8 mouse cellular contexts compared by ENCODE assay signal in the genomic region with DNA sequence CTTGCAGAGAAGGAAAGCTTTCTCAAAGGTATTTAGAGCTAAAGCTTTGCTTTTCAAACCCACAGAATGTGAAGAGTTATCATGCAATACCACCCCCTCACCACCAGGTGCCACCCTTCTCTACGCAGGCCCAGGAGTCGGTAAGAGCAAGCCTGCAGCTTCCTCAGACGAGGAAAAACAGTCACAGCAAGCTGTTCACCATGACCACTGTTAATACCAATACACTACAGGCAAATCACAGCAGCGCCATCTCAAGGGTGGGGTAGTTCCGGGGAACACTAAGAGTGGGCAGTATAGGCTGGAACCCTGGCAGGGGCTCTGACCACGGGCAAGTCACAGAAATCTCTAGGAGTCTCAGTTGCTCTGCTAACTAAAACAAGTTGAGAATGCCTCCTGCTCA.
DNase-seq lines count a peak whose midpoint lies in the region; ATAC-seq and TF ChIP-seq lines count a peak whose summit lies in the region.

No protein-coding gene starts in this region.

- DNase-seq in heart, postnatal 0 days (ENCODE audit: low spot score): peak; percentile 14
- DNase-seq in ES-CJ7 (ENCODE audit: low read depth, low spot score): peak; percentile 62
- peak; percentile 28 for DNase-seq in c-Kit-positive CD71-positive TER-119-positive erythroid progenitor cells, embryonic 14.5 days (ENCODE audit: low spot score)
- DNase-seq in gastrocnemius, postnatal 10 days: peak; percentile 40
- DNase-seq in layer of hippocampus, postnatal 10 days (ENCODE audit: low spot score in 2 of 2): peak; percentile 64 to 70
- peak; percentile 28 for DNase-seq in testis, postnatal 14 days (ENCODE audit: low spot score)

- H3K9me3 ChIP-seq in heart, postnatal 0 days (replicated peaks; ENCODE audit: control insufficient read depth, low read length): no peaks in the 10 kb centered on the region
- no peaks in the 10 kb centered on the region for H3K9me3 ChIP-seq in heart, embryonic 11.5 days (replicated peaks; ENCODE audit: control insufficient read depth, low read length)
- H3K9me3 ChIP-seq in midbrain, embryonic 15.5 days: no peaks in the 10 kb centered on the region

- peaks cover 29% of the 10 kb centered on the region for H3K36me3 ChIP-seq in heart, postnatal 0 days (replicated peaks; ENCODE audit: control insufficient read depth, insufficient read depth, low read length)
- H3K36me3 ChIP-seq in heart, embryonic 11.5 days (ENCODE audit: control insufficient read depth, insufficient read depth, low read length): peaks cover 5% of the 10 kb centered on the region
- peaks cover 11% of the 10 kb centered on the region; the same call in 1 of the 2 replicates for H3K36me3 ChIP-seq in midbrain, embryonic 15.5 days (replicated peaks)

- no peak for ATAC-seq in heart, postnatal 0 days (ENCODE audit: insufficient read depth, low read depth)
- no peak for ATAC-seq in heart, embryonic 11.5 days (replicated peaks; ENCODE audit: insufficient number of reproducible peaks, low FRiP score, low TSS enrichment)
- peak; percentile 54; the same call in 1 of the 2 replicates for ATAC-seq in midbrain, embryonic 15.5 days (replicated peaks)

- peak; percentile 84 for TF ChIP-seq CTCF in heart, postnatal 0 days (IDR thresholded peaks at IDR 0.05; ENCODE audit: low read depth)

- H3K9ac ChIP-seq in heart, postnatal 0 days (replicated peaks; ENCODE audit: low read depth, low read length): no peak overlapping the region
- H3K9ac ChIP-seq in heart, embryonic 11.5 days (ENCODE audit: low read depth, low read length): no peak overlapping the region
- no peak overlapping the region for H3K9ac ChIP-seq in midbrain, embryonic 15.5 days

- WGBS in heart, postnatal 0 days: 53% methylated on average over 6 of the region's 6 CpGs
- 66% methylated on average over 6 of the region's 6 CpGs for WGBS in heart, embryonic 11.5 days (ENCODE audit: insufficient replicate concordance)
- WGBS in midbrain, embryonic 15.5 days: 63% methylated on average over 6 of the region's 6 CpGs

- no peaks in the 10 kb centered on the region for H3K4me1 ChIP-seq in heart, postnatal 0 days (ENCODE audit: control insufficient read depth, insufficient read depth)
- peaks cover 5% of the 10 kb centered on the region for H3K4me1 ChIP-seq in heart, embryonic 11.5 days (ENCODE audit: control insufficient read depth, insufficient read depth, low read length)
- no peaks in the 10 kb centered on the region for H3K4me1 ChIP-seq in midbrain, embryonic 15.5 days

- H3K27ac ChIP-seq in heart, postnatal 0 days (ENCODE audit: low read depth): no peak overlapping the region
- H3K27ac ChIP-seq in heart, embryonic 11.5 days (ENCODE audit: low read depth, low read length): no peak overlapping the region
- H3K27ac ChIP-seq in midbrain, embryonic 15.5 days: no peak overlapping the region

- no peak overlapping the region for H3K4me2 ChIP-seq in heart, postnatal 0 days (ENCODE audit: low read depth, low read length)
- H3K4me2 ChIP-seq in heart, embryonic 11.5 days: no peak overlapping the region
- H3K4me2 ChIP-seq in midbrain, embryonic 15.5 days: no peak overlapping the region

- H3K4me3 ChIP-seq in heart, postnatal 0 days (ENCODE audit: low read depth, low read length): no peak overlapping the region
- H3K4me3 ChIP-seq in heart, embryonic 11.5 days (ENCODE audit: low read depth, low read length): no peak overlapping the region
- H3K4me3 ChIP-seq in midbrain, embryonic 15.5 days: no peak overlapping the region

- H3K27me3 ChIP-seq in heart, postnatal 0 days (ENCODE audit: control insufficient read depth, insufficient read depth, low read length): no peaks in the 10 kb centered on the region
- H3K27me3 ChIP-seq in heart, embryonic 11.5 days (ENCODE audit: control insufficient read depth, insufficient read depth, low read length): no peaks in the 10 kb centered on the region
- no peaks in the 10 kb centered on the region for H3K27me3 ChIP-seq in midbrain, embryonic 15.5 days (replicated peaks)

- TF ChIP-seq EP300 in heart, postnatal 0 days (IDR thresholded peaks at IDR 0.05; ENCODE audit: low read depth): no peak

Comparison
In these comparisons a context has a peak if more than half of its experiments do, and no peak if none do; other contexts are left out.
1. DNase-seq: peak in every context shown above with its lines; median percentile 67 in layer of hippocampus, postnatal 10 days; 62 in ES-CJ7; 40 in gastrocnemius, postnatal 10 days; 28 in c-Kit-positive CD71-positive TER-119-positive erythroid progenitor cells, embryonic 14.5 days; 28 in testis, postnatal 14 days; 14 in heart, postnatal 0 days.